In genomic region chr12:72461191-72461893, GRCm38 (mm10) we compare ENCODE assay signal across 9 mouse cellular contexts. TPM values are rescaled to one million over a fixed set of nuclear protein-coding genes. Genes with fewer than 3 reads are reported as not detected.
DNase-seq lines count a peak whose midpoint lies in the region; ATAC-seq and TF ChIP-seq lines count a peak whose summit lies in the region.
"Had no signal": no experiment of that assay in that cellular context is flagged by ENCODE, and none has a peak within 500 bp of the region (broad histone marks: within the 10 kb centered on the region; RNA-seq: fewer than 3 reads in every experiment).

No protein-coding gene starts in this region.

- H3K36me3 ChIP-seq in liver, embryonic 13.5 days: no peaks in the 10 kb centered on the region
- no peaks in the 10 kb centered on the region for H3K36me3 ChIP-seq in stomach, postnatal 0 days (ENCODE audit: control insufficient read depth, insufficient read depth, low read length)

- H3K4me1 ChIP-seq in cortical plate, adult 2 months (ENCODE audit: control insufficient read depth, insufficient read depth, low read length): peaks cover 2% of the 10 kb centered on the region; the same call in 1 of the 2 replicates
- H3K4me1 ChIP-seq in liver, embryonic 13.5 days (replicated peaks): no peaks in the 10 kb centered on the region
- H3K4me1 ChIP-seq in stomach, postnatal 0 days (replicated peaks; ENCODE audit: control insufficient read depth, insufficient read depth): no peaks in the 10 kb centered on the region

- H3K27me3 ChIP-seq in liver, embryonic 13.5 days: no peaks in the 10 kb centered on the region
- no peaks in the 10 kb centered on the region for H3K27me3 ChIP-seq in stomach, postnatal 0 days (ENCODE audit: control insufficient read depth, insufficient read depth, low read length)

- no peak for TF ChIP-seq EP300 in stomach, postnatal 0 days (optimal IDR thresholded peaks at IDR 0.05)

- WGBS in liver, embryonic 13.5 days (ENCODE audit: insufficient replicate concordance): 45% methylated on average over 11 of the region's 11 CpGs
- 40% methylated on average over 11 of the region's 11 CpGs for WGBS in stomach, postnatal 0 days

- TF ChIP-seq CTCF in cortical plate, adult 2 months (IDR thresholded peaks at IDR 0.05; ENCODE audit: extremely low read depth, insufficient read depth, low read length): peak; percentile 16; the same call in 1 of the 2 replicates
- TF ChIP-seq CTCF in stomach, postnatal 0 days (IDR thresholded peaks at IDR 0.05; ENCODE audit: low read depth): peak; percentile 71

- no peak overlapping the region for H3K9ac ChIP-seq in liver, embryonic 13.5 days
- H3K9ac ChIP-seq in stomach, postnatal 0 days (ENCODE audit: low read length): no peak overlapping the region

- H3K4me3 ChIP-seq in cortical plate, adult 2 months (ENCODE audit: insufficient read depth, low read length): no peak overlapping the region
- H3K4me3 ChIP-seq in liver, embryonic 13.5 days (replicated peaks): no peak overlapping the region
- H3K4me3 ChIP-seq in stomach, postnatal 0 days (ENCODE audit: low read depth, low read length): no peak overlapping the region
- H3K4me3 ChIP-seq: erythroblast, embryonic 14.5 days had no signal

- no peak for ATAC-seq in liver, embryonic 13.5 days (ENCODE audit: low read depth)
- no peak for ATAC-seq in stomach, postnatal 0 days (ENCODE audit: low FRiP score, low TSS enrichment)

- no peak for TF ChIP-seq POLR2A in cortical plate, adult 2 months (IDR thresholded peaks at IDR 0.05; ENCODE audit: extremely low read depth, insufficient read depth, low read length)

- peak; percentile 20 for DNase-seq in layer of hippocampus, adult 9-10 months (ENCODE audit: low spot score)
- DNase-seq in layer of hippocampus, postnatal 36 days: no peak
- DNase-seq in NIH3T3 (ENCODE audit: low read depth): peak; percentile 59
- DNase-seq in liver, embryonic 13.5 days: no peak
- DNase-seq in stomach, postnatal 0 days (ENCODE audit: low spot score): no peak
- DNase-seq in layer of hippocampus, adult 11-12 months (ENCODE audit: low spot score): no peak
- no peak for DNase-seq in layer of hippocampus, adult 8-10 months (ENCODE audit: low spot score in 2 of 2)

- H3K9me3 ChIP-seq in liver, embryonic 13.5 days (replicated peaks): no peaks in the 10 kb centered on the region
- no peaks in the 10 kb centered on the region for H3K9me3 ChIP-seq in stomach, postnatal 0 days (ENCODE audit: control insufficient read depth, low read length)

- H3K4me2 ChIP-seq in liver, embryonic 13.5 days: 0 out of 2 replicates have a peak overlapping the region, but pooled peaks have one; percentile 21
- H3K4me2 ChIP-seq in stomach, postnatal 0 days (replicated peaks; ENCODE audit: low read depth): no peak overlapping the region

- H3K27ac ChIP-seq in cortical plate, adult 2 months (ENCODE audit: insufficient read depth, low read length): no peak overlapping the region
- no peak overlapping the region for H3K27ac ChIP-seq in liver, embryonic 13.5 days
- no peak overlapping the region for H3K27ac ChIP-seq in stomach, postnatal 0 days (replicated peaks)

RNA-seq across cellular contexts. Expression of gene Lrrc9, which starts 19.7 kb away (rescaled TPM):
- total RNA-seq in layer of hippocampus, postnatal 36 days (2021): 1 to 10 TPM; 1.3 TPM
- polyA plus RNA-seq in cortical plate, adult 2 months (2012; rRNA removed): 0.62 and 0.79 TPM in 2 replicates
- 0.25 and 0.35 TPM in 2 replicates for polyA plus RNA-seq in liver, embryonic 13.5 days (2015; fragmentation: Nextera tagmentation; extraction: Ambion mirVana)
- 0.04 TPM in 1 of 2 replicates, not detected in the other for polyA plus RNA-seq in stomach, postnatal 0 days (2015; fragmentation: Nextera tagmentation; extraction: Ambion mirVana)
- total RNA-seq in layer of hippocampus, adult 8-10 months (2022): 1 to 10 TPM; 2.0 to 4.9 (median 4.0) TPM
- polyA plus RNA-seq: erythroblast, embryonic 14.5 days had no signal

RNA-seq across cellular contexts. Expression of gene Rtn1, which starts 52.5 kb away (rescaled TPM):
- total RNA-seq in layer of hippocampus, postnatal 36 days (2021): 1,000 to 10,000 TPM; 1,352 to 1,459 TPM
- polyA plus RNA-seq in cortical plate, adult 2 months (2012; rRNA removed): 1,289 and 1,308 TPM in 2 replicates
- 2.1 and 2.9 TPM in 2 replicates for polyA plus RNA-seq in liver, embryonic 13.5 days (2015; fragmentation: Nextera tagmentation; extraction: Ambion mirVana)
- polyA plus RNA-seq in stomach, postnatal 0 days (2015; fragmentation: Nextera tagmentation; extraction: Ambion mirVana): 47.1 and 49.4 TPM in 2 replicates
- total RNA-seq in layer of hippocampus, adult 8-10 months (2022): 1,000 to 10,000 TPM; 1,208 to 1,335 (median 1,272) TPM

Comparison
In these comparisons a context has a peak if more than half of its experiments do, and no peak if none do; other contexts are left out.
1. DNase-seq: peak in layer of hippocampus, adult 9-10 months (single experiment) and NIH3T3 (single experiment); none in layer of hippocampus, postnatal 36 days (0 of 2), liver, embryonic 13.5 days (single experiment), stomach, postnatal 0 days (single experiment), layer of hippocampus, adult 11-12 months (single experiment) and layer of hippocampus, adult 8-10 months (0 of 2).
2. RNA of gene Rtn1, which starts 52.5 kb away (polyA plus RNA-seq): 1,289 to 1,308 TPM in cortical plate, adult 2 months; 47.1 to 49.4 TPM in stomach, postnatal 0 days and 2.1 to 2.9 TPM in liver, embryonic 13.5 days; every median in the first group is over 10 times any median in the second.